Mouse (Mus musculus) midbrain, embryonic 16.5 days (tissue): ENCODE measurements at regions not wholly inside any gene's neighbourhood (a gene's known extent, or its start where the extent isn't known, plus 50 kb on each side); places are given as distances from the start of the nearest gene placed in this dataset.
"Not testable (repeated sequence)": the region's sequence is repeated elsewhere in the genome, so short reads cannot be mapped to it uniquely, and the experiment has no call there.

Experiments used
- ATAC-seq: fragments of 200-750 bp; cut with Nextera tagmentation; 2 replicates; pipeline ENCODE4 v1.8.0; 2017; ENCODE audit warnings: moderate TSS enrichment
- H3K27ac ChIP-seq: fragments of 300-500 bp; sonication (generic); 2 replicates; pipeline ENCODE4 v1.5.1; 2014; ENCODE audit warnings: mild to moderate bottlenecking, low read length, mixed read lengths
- H3K27me3 ChIP-seq: fragments of 300-500 bp; sonication (generic); 2 replicates; pipeline ENCODE4 v1.6.1; 2014; ENCODE audit warnings: low read depth, low read length, mixed read lengths; ENCODE audit not compliant: control insufficient read depth, insufficient read depth
- H3K36me3 ChIP-seq: fragments of 300-500 bp; sonication (generic); 2 replicates; pipeline ENCODE4 v1.6.1; 2014; ENCODE audit warnings: mild to moderate bottlenecking, low read length, moderate library complexity, mixed read lengths; ENCODE audit not compliant: control insufficient read depth, insufficient read depth
- H3K4me1 ChIP-seq: fragments of 300-500 bp; sonication (generic); 2 replicates; pipeline ENCODE4 v1.6.1; 2014; ENCODE audit warnings: mild to moderate bottlenecking, low read length, mixed read lengths; ENCODE audit not compliant: control insufficient read depth, insufficient read depth
- H3K4me2 ChIP-seq: fragments of 300-500 bp; sonication (generic); 2 replicates; pipeline ENCODE4 v1.6.1; 2014; ENCODE audit warnings: mild to moderate bottlenecking, low read length, mixed read lengths
- H3K4me3 ChIP-seq: fragments of 300-500 bp; sonication (generic); 2 replicates; pipeline ENCODE4 v1.5.1; 2014; ENCODE audit warnings: low read depth, mild to moderate bottlenecking, low read length, moderate library complexity, mixed read lengths
- H3K9ac ChIP-seq: fragments of 300-500 bp; sonication (generic); 2 replicates; pipeline ENCODE4 v1.6.1; 2014; ENCODE audit warnings: low read depth, low read length, mixed read lengths
- H3K9me3 ChIP-seq: fragments of 300-500 bp; sonication (generic); replicated peaks from 2 replicates; pipeline ENCODE4 v1.6.1; 2014; ENCODE audit warnings: mild to moderate bottlenecking, low read length, mixed read lengths; ENCODE audit not compliant: control insufficient read depth, poor library complexity, severe bottlenecking
- WGBS: fragments of 180-500 bp; shearing (Covaris S2); extraction: QIAGEN DNeasy Blood & Tissue Kit; methylation state at CpG from one replicate; pipeline ENCODE4 v1.1.7; 2014; 5-methylcytosine and 5-hydroxymethylcytosine counted together

- WGBS, result 69% methylated on average over 4 of the region's 4 CpGs
- Histone ChIP-seq H3K4me1 (0 out of 2 replicates have a peak, but pooled peaks cover under 1% of the 10 kb centered on the region), H3K4me2 (no peak overlapping the region), H3K9ac (no peak overlapping the region), H3K9me3 (no peaks in the 10 kb centered on the region), H3K27ac (no peak overlapping the region), H3K27me3 (no peaks in the 10 kb centered on the region), H3K36me3 (no peaks in the 10 kb centered on the region), H3K4me3 (no peak overlapping the region)
- ATAC-seq, result no peak
Observed at GRCm38 (mm10) chr13:58663316-58663715, 52.6 kb upstream of the Slc28a3 start.

DNA sequence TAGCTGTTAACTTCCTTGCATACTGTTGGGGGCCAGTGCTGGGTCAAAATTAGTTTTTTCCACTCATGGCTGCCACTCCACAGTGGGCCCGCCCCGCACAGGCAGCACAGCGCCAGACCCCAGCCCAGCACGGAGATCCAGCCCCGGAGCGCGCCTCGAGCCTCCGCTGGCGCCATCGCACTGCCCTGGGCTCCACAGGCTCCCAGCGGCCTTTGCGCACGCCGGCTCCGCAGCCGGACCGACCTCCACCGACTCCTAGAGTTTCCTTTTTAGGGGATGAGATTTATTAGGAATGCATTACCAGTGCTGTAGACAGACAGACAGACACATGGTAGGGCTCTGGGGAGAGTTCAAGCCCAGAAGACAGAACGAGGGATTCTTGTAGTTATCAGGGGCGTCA is 58.0 kb upstream of the Slc28a3 start:
- no peak overlapping the region for H3K4me3 ChIP-seq
- H3K27me3 ChIP-seq, result no peaks in the 10 kb centered on the region
- no peaks in the 10 kb centered on the region for H3K9me3 ChIP-seq
- no peaks in the 10 kb centered on the region for H3K36me3 ChIP-seq
- H3K4me1 ChIP-seq, result no peaks in the 10 kb centered on the region
- H3K27ac ChIP-seq, result no peak overlapping the region
- no peak overlapping the region for H3K9ac ChIP-seq
- 55% methylated on average over 21 of the region's 21 CpGs for WGBS
- peak overlapping the region; percentile 21; the same call in 1 of the 2 replicates for H3K4me2 ChIP-seq
- ATAC-seq, result no peak

DNA sequence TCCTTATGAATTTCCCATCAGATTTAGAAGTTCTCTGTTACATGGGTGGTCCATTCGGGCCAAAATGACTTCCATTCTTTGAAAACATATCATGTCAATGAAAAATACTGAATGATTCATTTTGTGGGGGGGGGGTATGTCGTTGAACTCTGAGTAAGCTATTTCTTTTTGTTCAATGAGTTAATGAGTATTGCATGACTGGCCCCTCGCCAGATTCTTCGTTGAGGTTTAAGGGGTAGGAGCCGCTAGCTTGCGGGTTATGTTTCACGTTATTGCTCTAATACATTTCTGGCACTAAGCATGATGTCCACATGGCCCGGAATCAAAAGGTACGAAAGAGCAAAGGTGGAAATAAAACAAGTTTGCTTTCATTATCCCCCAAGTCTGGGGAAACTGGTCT is 59.5 kb upstream of the Slc28a3 start:
- no peak overlapping the region for H3K4me3 ChIP-seq
- WGBS, result 82% methylated on average over 9 of the region's 9 CpGs
- ATAC-seq, result no peak

GRCm38 (mm10) chr13:58675611-58676010 is 64.9 kb upstream of the Slc28a3 start:
- 100% methylated on average over 1 of the region's 1 CpGs for WGBS
- H3K27ac ChIP-seq, H3K36me3 ChIP-seq, H3K4me3 ChIP-seq, H3K27me3 ChIP-seq, H3K9ac ChIP-seq, H3K4me1 ChIP-seq, ATAC-seq, H3K9me3 ChIP-seq, H3K4me2 ChIP-seq: not testable (repeated sequence)

More for the DNA sequence above, 59.5 kb upstream of the Slc28a3 start:
- Histone ChIP-seq H3K4me2 (no peak overlapping the region), H3K4me1 (no peaks in the 10 kb centered on the region), H3K9me3 (no peaks in the 10 kb centered on the region), H3K36me3 (no peaks in the 10 kb centered on the region), H3K9ac (no peak overlapping the region), H3K27me3 (no peaks in the 10 kb centered on the region), H3K27ac (no peak overlapping the region)

- Histone ChIP-seq H3K27ac (no peak overlapping the region), H3K4me1 (no peaks in the 10 kb centered on the region), H3K4me3 (no peak overlapping the region), H3K27me3 (no peaks in the 10 kb centered on the region), H3K4me2 (no peak overlapping the region), H3K9ac (no peak overlapping the region), H3K9me3 (no peaks in the 10 kb centered on the region; the same call in 1 of the 2 replicates), H3K36me3 (no peaks in the 10 kb centered on the region)
- WGBS, result 72% methylated on average over 7 of the region's 7 CpGs
- no peak for ATAC-seq
Observed at GRCm38 (mm10) chr13:58677521-58677920, 66.8 kb upstream of the Slc28a3 start.

- 69% methylated on average over 6 of the region's 6 CpGs for WGBS
- Histone ChIP-seq H3K4me3 (no peak overlapping the region), H3K27ac (no peak overlapping the region), H3K36me3 (no peaks in the 10 kb centered on the region), H3K9ac (no peak overlapping the region), H3K9me3 (no peaks in the 10 kb centered on the region; the same call in 1 of the 2 replicates), H3K4me1 (no peaks in the 10 kb centered on the region), H3K4me2 (no peak overlapping the region), H3K27me3 (no peaks in the 10 kb centered on the region)
- no peak for ATAC-seq
Observed at GRCm38 (mm10) chr13:58679663-58680062, 69.0 kb upstream of the Slc28a3 start.

DNA sequence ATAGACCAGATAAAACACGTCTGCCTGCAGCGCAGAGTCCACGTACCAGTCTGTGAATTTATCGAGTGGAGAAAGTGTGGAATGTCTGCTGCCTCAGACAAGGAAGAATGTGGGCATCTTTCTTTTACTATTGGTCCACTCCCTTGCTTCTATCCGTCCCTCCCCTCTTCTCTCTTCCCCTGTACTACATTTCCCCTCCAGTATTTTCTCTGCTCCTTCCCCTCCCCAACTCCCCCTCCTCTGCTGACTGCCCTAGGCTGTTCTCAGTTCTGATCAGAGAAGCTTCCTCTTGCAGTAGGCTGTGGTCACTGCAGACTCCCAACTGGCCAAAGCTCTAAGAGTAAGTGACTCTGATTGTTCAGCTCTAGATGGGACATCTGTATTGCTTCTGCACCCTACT is 76.1 kb upstream of the Slc28a3 start:
- no peak overlapping the region for H3K4me3 ChIP-seq
- H3K4me1 ChIP-seq, result no peaks in the 10 kb centered on the region
- no peak overlapping the region for H3K9ac ChIP-seq
- no peaks in the 10 kb centered on the region for H3K9me3 ChIP-seq
- 80% methylated on average over 5 of the region's 5 CpGs for WGBS
- no peaks in the 10 kb centered on the region for H3K27me3 ChIP-seq
- H3K4me2 ChIP-seq, result no peak overlapping the region
- H3K36me3 ChIP-seq, result no peaks in the 10 kb centered on the region
- ATAC-seq, result no peak
- no peak overlapping the region for H3K27ac ChIP-seq

DNA sequence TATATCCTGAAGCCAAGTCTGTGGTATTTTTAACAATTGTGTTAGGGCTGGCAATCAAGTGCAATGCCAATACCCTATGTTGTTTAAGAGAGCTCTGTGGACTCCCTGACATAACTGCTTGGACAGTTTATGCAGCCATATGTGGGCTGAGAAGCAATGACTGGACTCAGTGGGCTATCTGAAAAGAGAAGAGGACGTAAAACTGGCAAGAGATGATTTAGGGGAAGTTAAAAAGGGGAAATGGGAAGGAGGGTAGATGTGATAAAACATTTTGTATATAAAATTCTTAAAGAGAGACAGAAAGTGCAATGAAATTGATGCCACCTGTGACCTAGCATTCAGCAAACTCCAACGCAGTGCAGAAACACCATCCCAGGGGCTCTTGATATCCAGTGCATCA is 76.9 kb upstream of the Slc28a3 start:
- Histone ChIP-seq H3K27me3 (no peaks in the 10 kb centered on the region), H3K4me2 (no peak overlapping the region), H3K27ac (no peak overlapping the region), H3K36me3 (no peaks in the 10 kb centered on the region), H3K4me1 (no peaks in the 10 kb centered on the region), H3K9ac (no peak overlapping the region), H3K9me3 (no peaks in the 10 kb centered on the region), H3K4me3 (no peak overlapping the region)
- WGBS, result 85% methylated on average over 2 of the region's 2 CpGs
- ATAC-seq, result no peak

- 67% methylated on average over 2 of the region's 2 CpGs for WGBS
- no peak overlapping the region for H3K27ac ChIP-seq
- ATAC-seq, result no peak
Observed at GRCm38 (mm10) chr13:58688249-58688648, 77.6 kb upstream of the Slc28a3 start.

DNA sequence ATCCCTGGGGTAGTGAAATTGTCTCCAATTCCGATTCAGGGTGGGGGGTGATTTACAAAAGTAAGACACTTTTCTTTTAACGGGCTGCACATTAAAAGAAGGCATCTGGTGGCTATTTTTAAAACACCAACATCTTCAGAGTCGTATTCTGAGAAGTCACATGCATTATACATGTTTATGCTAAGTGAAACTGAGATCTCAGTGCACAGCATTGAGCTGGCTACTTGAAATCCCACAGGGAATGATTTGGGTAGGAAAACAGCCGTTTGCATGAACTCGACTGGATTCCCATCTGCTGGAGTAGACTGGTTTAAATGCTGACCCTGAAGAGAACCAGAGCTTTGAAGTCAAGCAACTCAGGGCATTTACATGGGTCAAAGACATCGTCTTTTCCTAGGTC is 84.0 kb upstream of the Slc28a3 start:
- no peak overlapping the region for H3K4me3 ChIP-seq
- no peaks in the 10 kb centered on the region for H3K27me3 ChIP-seq
- no peak overlapping the region for H3K4me2 ChIP-seq
- H3K27ac ChIP-seq, result no peak overlapping the region
- no peak for ATAC-seq
- H3K9me3 ChIP-seq, result no peaks in the 10 kb centered on the region
- no peak overlapping the region for H3K9ac ChIP-seq
- no peaks in the 10 kb centered on the region for H3K36me3 ChIP-seq
- H3K4me1 ChIP-seq, result peaks cover 5% of the 10 kb centered on the region; the same call in 1 of the 2 replicates
- 31% methylated on average over 6 of the region's 6 CpGs for WGBS

More at GRCm38 (mm10) chr13:58688249-58688648, 77.6 kb upstream of the Slc28a3 start:
- Histone ChIP-seq H3K27me3 (no peaks in the 10 kb centered on the region), H3K9me3 (no peaks in the 10 kb centered on the region), H3K4me2 (no peak overlapping the region), H3K36me3 (no peaks in the 10 kb centered on the region), H3K9ac (no peak overlapping the region), H3K4me1 (no peaks in the 10 kb centered on the region), H3K4me3 (no peak overlapping the region)
